ENCODE assay signal across 23 mouse cellular contexts in the genomic region with DNA sequence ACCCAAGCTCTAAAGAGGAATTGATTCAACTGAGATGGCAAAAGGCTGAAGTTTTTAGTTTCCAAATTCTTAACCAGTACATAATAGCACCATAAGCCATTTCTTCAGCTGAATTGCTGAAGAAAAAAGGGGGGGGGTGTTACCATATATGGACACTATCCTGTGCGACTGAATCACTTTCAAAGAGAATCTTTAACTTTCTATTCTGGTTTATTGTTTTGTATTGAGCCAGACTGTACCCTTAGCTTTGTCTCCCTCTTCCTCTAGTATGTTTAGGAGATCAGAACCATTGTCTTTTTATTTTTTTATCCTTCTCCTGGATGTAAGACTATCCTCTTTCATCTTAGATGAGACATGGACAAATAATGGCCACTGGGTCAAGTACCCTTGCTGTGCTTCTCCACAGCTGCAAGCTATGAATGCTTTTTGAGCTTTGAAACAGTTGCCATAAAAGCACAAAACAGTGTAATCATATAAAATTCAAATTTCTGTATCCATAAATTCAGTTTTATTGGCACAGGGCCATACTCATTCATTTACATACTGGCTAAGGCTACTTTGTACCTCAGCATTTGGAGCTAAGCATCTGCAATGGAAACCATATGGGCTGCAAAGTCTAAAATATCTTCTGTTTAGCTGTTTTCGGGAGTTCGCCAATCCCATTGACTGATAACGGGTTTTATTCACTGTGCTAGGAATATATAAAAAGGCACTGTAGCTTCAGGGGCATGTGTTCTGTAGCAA.
DNase-seq lines count a peak whose midpoint lies in the region; ATAC-seq and TF ChIP-seq lines count a peak whose summit lies in the region.
"Had no signal": no experiment of that assay in that cellular context is flagged by ENCODE, and none has a peak within 500 bp of the region (broad histone marks: within the 10 kb centered on the region; RNA-seq: fewer than 3 reads in every experiment).

No protein-coding gene starts in this region.

- WGBS in lung, embryonic 14.5 days: 71% methylated on average over 4 of the region's 4 CpGs
- 52% methylated on average over 4 of the region's 4 CpGs for WGBS in forebrain, postnatal 0 days

- H3K9ac ChIP-seq in lung, embryonic 14.5 days: no peak overlapping the region
- H3K9ac ChIP-seq in forebrain, postnatal 0 days: no peak overlapping the region
- H3K9ac ChIP-seq: heart, embryonic 15.5 days; liver, embryonic 14.5 days; midbrain, embryonic 15.5 days had no signal

- no peak overlapping the region for H3K4me2 ChIP-seq in lung, embryonic 14.5 days
- H3K4me2 ChIP-seq in forebrain, postnatal 0 days (ENCODE audit: low read depth): no peak overlapping the region
- H3K4me2 ChIP-seq: heart, embryonic 15.5 days; midbrain, embryonic 15.5 days had no signal

- H3K9me3 ChIP-seq in lung, embryonic 14.5 days (ENCODE audit: low read depth, low read length): no peaks in the 10 kb centered on the region
- H3K9me3 ChIP-seq in forebrain, postnatal 0 days (ENCODE audit: low read length): no peaks in the 10 kb centered on the region
- H3K9me3 ChIP-seq: heart, embryonic 15.5 days; hindbrain, embryonic 10.5 days; midbrain, embryonic 15.5 days had no signal

- DNase-seq in frontal cortex, postnatal 36 days (ENCODE audit: low spot score in 2 of 2): peak; percentile 11 to 53
- no peak for DNase-seq in frontal cortex, postnatal 25 days (ENCODE audit: low spot score in 2 of 2)
- peak; percentile 13 for DNase-seq in lung, embryonic 14.5 days
- no peak for DNase-seq in lung, postnatal 36 days
- peak; percentile 81 for DNase-seq in forebrain, postnatal 0 days
- peak; percentile 6 to 15 for DNase-seq in left cerebral cortex, postnatal 36 days (ENCODE audit: low spot score in 2 of 2)
- DNase-seq in heart, adult 8-10 months (ENCODE audit: low spot score): no peak
- DNase-seq: adrenal gland, postnatal 14 days; cerebellum, postnatal 10 days; embryo, embryonic 11 days; gastrocnemius, adult 2 months; heart, adult 18-20 months; kidney, adult 18-20 months; kidney, postnatal 25 days; thymus, postnatal 14 days had no signal

- ATAC-seq in lung, embryonic 14.5 days (ENCODE audit: insufficient read depth): no peak
- peak; percentile 92 for ATAC-seq in forebrain, postnatal 0 days
- ATAC-seq: activated CD4-positive, CD25-positive, alpha-beta regulatory T cell, adult 4 months; lung, postnatal 0 days; midbrain, embryonic 15.5 days; Patski had no signal

- no peak overlapping the region for H3K27ac ChIP-seq in lung, embryonic 14.5 days (ENCODE audit: low read depth)
- peak overlapping the region; percentile 64 for H3K27ac ChIP-seq in forebrain, postnatal 0 days (ENCODE audit: low read depth, low read length)
- H3K27ac ChIP-seq: gastrocnemius, adult 2 months; heart, embryonic 15.5 days; hindbrain, embryonic 10.5 days; liver, embryonic 14.5 days; midbrain, embryonic 15.5 days; stomach, postnatal 0 days had no signal

- no peak overlapping the region for H3K4me3 ChIP-seq in lung, embryonic 14.5 days (ENCODE audit: low read depth, low read length)
- no peak overlapping the region for H3K4me3 ChIP-seq in forebrain, postnatal 0 days (ENCODE audit: low read depth, low read length)
- H3K4me3 ChIP-seq: gastrocnemius, adult 2 months; heart, embryonic 15.5 days; hindbrain, embryonic 10.5 days; midbrain, embryonic 15.5 days had no signal

- TF ChIP-seq CTCF in lung, embryonic 14.5 days (IDR thresholded peaks at IDR 0.05; ENCODE audit: low read depth): no peak
- TF ChIP-seq CTCF in forebrain, postnatal 0 days (IDR thresholded peaks at IDR 0.05; ENCODE audit: low read depth): no peak

- no peaks in the 10 kb centered on the region for H3K36me3 ChIP-seq in lung, embryonic 14.5 days (ENCODE audit: insufficient read depth)
- H3K36me3 ChIP-seq in forebrain, postnatal 0 days (ENCODE audit: insufficient read depth): no peaks in the 10 kb centered on the region
- H3K36me3 ChIP-seq: heart, embryonic 15.5 days; hindbrain, embryonic 10.5 days; midbrain, embryonic 15.5 days had no signal

- no peaks in the 10 kb centered on the region for H3K27me3 ChIP-seq in lung, embryonic 14.5 days (ENCODE audit: insufficient read depth, low read length)
- no peaks in the 10 kb centered on the region for H3K27me3 ChIP-seq in forebrain, postnatal 0 days (ENCODE audit: insufficient read depth, low read length)
- H3K27me3 ChIP-seq: heart, embryonic 15.5 days; midbrain, embryonic 15.5 days; Patski had no signal

- intact Hi-C loops in left cerebral cortex, postnatal 36 days (cut with DNase I): no loop called here

- H3K4me1 ChIP-seq in lung, embryonic 14.5 days (ENCODE audit: insufficient read depth): no peaks in the 10 kb centered on the region
- H3K4me1 ChIP-seq in forebrain, postnatal 0 days (ENCODE audit: insufficient read depth): peaks cover 8% of the 10 kb centered on the region; the same call in 1 of the 2 replicates
- H3K4me1 ChIP-seq: heart, embryonic 15.5 days; hindbrain, embryonic 10.5 days; midbrain, embryonic 15.5 days had no signal

Comparison
In these comparisons a context has a peak if more than half of its experiments do, and no peak if none do; other contexts are left out.
1. DNase-seq: peak in frontal cortex, postnatal 36 days (2 of 2), lung, embryonic 14.5 days (single experiment), forebrain, postnatal 0 days (single experiment) and left cerebral cortex, postnatal 36 days (2 of 2); none in frontal cortex, postnatal 25 days (0 of 2), lung, postnatal 36 days (single experiment) and heart, adult 8-10 months (single experiment).